Mouse (Mus musculus) heart, embryonic 15.5 days (tissue): Measurements from ENCODE around the gene Hjurp. TPM values are rescaled to one million over a fixed set of nuclear protein-coding genes. Genes with fewer than 3 reads are reported as not detected.
"Not testable (repeated sequence)": the region's sequence is repeated elsewhere in the genome, so short reads cannot be mapped to it uniquely, and the experiment has no call there.

Source experiments
- ATAC-seq: fragments of 200-750 bp; cut with Nextera tagmentation; replicated peaks from 2 replicates; pipeline ENCODE4 v1.8.0; 2017; ENCODE audit warnings: low read depth, moderate TSS enrichment; ENCODE audit not compliant: insufficient number of reproducible peaks, insufficient read depth, low FRiP score
- H3K27ac ChIP-seq: fragments of 300-500 bp; sonication (generic); 2 replicates; pipeline ENCODE4 v1.5.1; 2015; ENCODE audit warnings: mild to moderate bottlenecking, inconsistent platforms
- H3K27me3 ChIP-seq: fragments of 300-500 bp; sonication (generic); 2 replicates; pipeline ENCODE4 v1.6.1; 2015; ENCODE audit warnings: inconsistent platforms
- H3K36me3 ChIP-seq: fragments of 300-500 bp; sonication (generic); 2 replicates; pipeline ENCODE4 v1.6.1; 2015; ENCODE audit warnings: mild to moderate bottlenecking, inconsistent platforms
- H3K4me1 ChIP-seq: fragments of 300-500 bp; sonication (generic); replicated peaks from 2 replicates; pipeline ENCODE4 v1.6.1; 2015; ENCODE audit warnings: inconsistent platforms
- H3K4me2 ChIP-seq: fragments of 300-500 bp; sonication (generic); 2 replicates; pipeline ENCODE4 v1.6.1; 2015; ENCODE audit warnings: inconsistent platforms, mild to moderate bottlenecking, moderate library complexity
- H3K4me3 ChIP-seq: fragments of 300-500 bp; sonication (generic); 2 replicates; pipeline ENCODE4 v1.5.1; 2015; ENCODE audit warnings: mild to moderate bottlenecking, inconsistent platforms
- H3K9ac ChIP-seq: fragments of 300-500 bp; sonication (generic); 2 replicates; pipeline ENCODE4 v1.6.1; 2015; ENCODE audit warnings: mild to moderate bottlenecking, inconsistent platforms
- H3K9me3 ChIP-seq: fragments of 300-500 bp; sonication (generic); replicated peaks from 2 replicates; pipeline ENCODE4 v1.6.1; 2016; ENCODE audit warnings: inconsistent platforms
- WGBS: fragments of 180-500 bp; shearing (Covaris S2); methylation state at CpG from one replicate; pipeline ENCODE4 v1.1.7; 2015; ENCODE audit warnings: mixed read lengths; 5-methylcytosine and 5-hydroxymethylcytosine counted together
- polyA plus RNA-seq: library from polyadenylated mRNA; unstranded; fragments of >200 nt; fragmentation: Nextera tagmentation; extraction: Ambion mirVana; gene quantifications from 2 replicates; pipeline ENCODE4 v1.2.1, GENCODE M21; 2015

Hjurp gene
- polyA plus RNA-seq, 1 experiment from 2014 or later: 93.4 TPM

DNA sequence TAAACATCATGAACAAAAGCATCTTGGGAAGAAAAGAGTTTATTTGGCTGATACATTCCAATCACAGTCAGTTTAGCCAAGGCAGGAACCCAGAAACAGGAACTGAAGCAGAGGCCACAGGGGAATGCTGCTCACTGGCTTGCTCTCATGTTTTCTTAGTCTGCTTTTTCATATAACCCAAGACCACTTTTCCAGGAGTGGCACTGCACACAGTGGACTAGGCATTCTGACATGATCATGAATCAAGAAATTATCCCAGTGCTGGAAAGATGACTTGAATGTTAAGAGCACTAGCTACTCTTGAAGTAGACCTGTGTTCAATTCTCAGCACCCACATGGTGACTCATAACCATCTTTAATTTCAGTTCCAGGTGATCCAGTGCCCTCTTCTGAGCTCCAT is 51.7 kb downstream of the Hjurp start:
- Histone ChIP-seq H3K4me1 (no peaks in the 10 kb centered on the region), H3K9me3 (peaks cover 40% of the 10 kb centered on the region), H3K27me3 (no peaks in the 10 kb centered on the region), H3K4me3 (no peak overlapping the region), H3K27ac (no peak overlapping the region), H3K36me3 (no peaks in the 10 kb centered on the region), H3K4me2 (no peak overlapping the region), H3K9ac (no peak overlapping the region)
- ATAC-seq: no peak

DNA sequence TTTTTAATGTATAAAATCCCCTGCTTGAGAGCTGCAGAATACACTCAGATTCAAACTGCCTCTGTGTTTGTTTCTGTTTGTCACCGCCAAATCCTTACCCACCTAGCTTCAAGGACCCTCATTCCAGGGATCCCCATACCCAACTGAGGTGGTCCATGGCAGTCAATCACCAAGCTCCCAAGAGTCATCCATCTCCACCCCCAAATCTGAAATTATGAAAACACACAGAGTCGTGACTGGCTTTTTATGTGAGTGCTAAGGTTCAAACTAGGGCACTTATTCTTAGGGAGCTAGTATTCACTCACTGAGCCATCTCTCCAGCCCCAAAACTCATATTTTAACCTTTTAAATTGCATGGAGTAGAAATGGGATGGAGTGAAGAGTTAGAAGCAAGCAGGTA is 52.1 kb downstream of the Hjurp start:
- 29% methylated on average over 2 of the region's 2 CpGs for WGBS
- peaks cover 40% of the 10 kb centered on the region for H3K9me3 ChIP-seq
- H3K4me2 ChIP-seq, ATAC-seq, H3K27me3 ChIP-seq, H3K9ac ChIP-seq, H3K27ac ChIP-seq, H3K4me3 ChIP-seq, H3K36me3 ChIP-seq, H3K4me1 ChIP-seq: not testable (repeated sequence)

DNA sequence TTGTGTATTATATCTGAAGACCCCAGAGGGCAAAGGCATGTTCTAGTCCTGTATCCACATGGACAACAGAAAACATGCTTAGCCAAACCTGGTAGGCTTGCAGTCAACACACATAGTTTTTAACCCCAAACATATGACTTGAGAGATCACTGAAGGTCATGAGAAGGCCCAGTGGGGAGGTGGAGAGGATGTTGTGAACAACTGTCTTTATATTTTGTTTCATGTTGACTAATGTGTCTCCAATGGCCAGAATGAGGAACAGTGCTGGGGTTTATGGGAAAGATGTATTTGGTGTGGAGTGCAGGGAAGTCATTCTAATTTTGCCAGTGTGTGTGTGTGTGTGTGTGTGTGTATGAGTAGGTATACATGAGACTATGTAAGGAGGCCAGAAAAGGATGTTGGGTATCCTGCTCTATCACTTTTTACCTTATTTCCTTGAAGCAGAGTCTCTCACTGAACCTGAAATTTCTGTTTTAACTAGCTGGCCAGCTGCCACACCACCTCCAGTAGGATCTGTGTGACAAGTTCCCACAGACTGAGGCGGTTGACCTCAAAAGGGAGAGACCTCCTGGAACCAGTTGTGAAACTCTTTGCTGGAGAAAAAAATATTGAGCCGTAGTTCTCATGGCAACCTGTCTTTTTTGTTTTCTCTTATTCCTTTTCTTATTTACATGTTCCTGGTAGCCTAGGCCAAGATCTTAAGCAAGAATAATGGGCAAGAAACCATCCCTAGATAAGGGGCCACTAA is 53.2 kb downstream of the Hjurp start:
- H3K27ac ChIP-seq: no peak overlapping the region
- no peaks in the 10 kb centered on the region for H3K36me3 ChIP-seq
- no peak overlapping the region for H3K4me2 ChIP-seq
- no peak overlapping the region for H3K9ac ChIP-seq
- WGBS: 60% methylated on average over 2 of the region's 2 CpGs
- no peak overlapping the region for H3K4me3 ChIP-seq
- H3K4me1 ChIP-seq: no peaks in the 10 kb centered on the region
- ATAC-seq: no peak
- no peaks in the 10 kb centered on the region for H3K27me3 ChIP-seq
- peaks cover 31% of the 10 kb centered on the region for H3K9me3 ChIP-seq

DNA sequence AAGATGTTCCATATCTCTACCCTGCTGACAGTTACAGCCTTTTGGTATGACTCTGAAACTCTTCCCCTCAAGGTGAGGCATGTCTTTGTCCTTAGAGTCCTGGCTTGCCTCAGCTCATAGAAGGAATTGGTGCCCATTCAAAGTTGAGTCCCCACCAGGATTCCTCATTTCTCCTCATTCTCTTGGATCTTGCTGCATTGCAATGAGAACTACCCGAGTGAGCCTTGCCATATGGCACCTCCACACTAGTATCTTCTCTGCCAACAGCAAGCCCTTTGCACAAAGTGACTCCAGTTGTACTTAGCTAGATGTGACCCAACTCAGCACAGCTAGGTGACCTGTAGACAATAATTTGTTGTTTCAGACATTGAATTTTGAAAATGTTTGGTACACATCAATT is 53.8 kb downstream of the Hjurp start:
- WGBS: 39% methylated on average over 1 of the region's 1 CpGs

GRCm38 (mm10) chr1:88223011-88223515 is 54.4 kb downstream of the Hjurp start:
- not testable (repeated sequence) for H3K9ac ChIP-seq, H3K27me3 ChIP-seq, H3K4me2 ChIP-seq, H3K27ac ChIP-seq, ATAC-seq, H3K4me3 ChIP-seq, H3K36me3 ChIP-seq, H3K4me1 ChIP-seq
- H3K9me3 ChIP-seq: peaks cover 28% of the 10 kb centered on the region

More for the DNA sequence above, 53.8 kb downstream of the Hjurp start:
- Histone ChIP-seq H3K9me3 (peaks cover 31% of the 10 kb centered on the region), H3K4me1 (no peaks in the 10 kb centered on the region), H3K4me3 (no peak overlapping the region), H3K27ac (no peak overlapping the region), H3K27me3 (no peaks in the 10 kb centered on the region), H3K9ac (no peak overlapping the region), H3K4me2 (no peak overlapping the region), H3K36me3 (no peaks in the 10 kb centered on the region)
- no peak for ATAC-seq

DNA sequence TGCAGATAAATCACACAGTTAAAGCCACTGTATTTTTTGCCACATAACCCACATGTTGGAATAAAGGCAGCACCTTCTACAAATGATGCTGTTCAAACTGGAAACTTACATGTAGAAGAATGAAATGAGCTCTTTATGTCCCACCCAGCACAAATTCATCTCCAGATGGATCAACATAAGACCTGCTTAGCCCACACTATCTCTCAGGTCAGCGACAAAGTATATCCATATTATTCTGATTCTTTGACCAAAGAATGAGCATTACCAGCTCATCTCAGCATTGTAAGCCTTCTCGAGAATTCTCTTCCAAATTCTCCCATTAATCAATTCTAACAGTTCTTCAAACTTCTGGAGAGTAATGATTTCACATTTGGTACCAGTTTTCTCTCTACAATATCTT is 55.2 kb downstream of the Hjurp start:
- Histone ChIP-seq H3K36me3 (no peaks in the 10 kb centered on the region), H3K4me1 (no peaks in the 10 kb centered on the region), H3K4me2 (no peak overlapping the region), H3K27ac (no peak overlapping the region), H3K4me3 (no peak overlapping the region), H3K9ac (no peak overlapping the region), H3K27me3 (no peaks in the 10 kb centered on the region), H3K9me3 (peaks cover 24% of the 10 kb centered on the region)
- no peak for ATAC-seq
- WGBS: 38% methylated on average over 2 of the region's 2 CpGs

GRCm38 (mm10) chr1:88220336-88220735 is 57.1 kb downstream of the Hjurp start:
- Histone ChIP-seq H3K4me1 (no peaks in the 10 kb centered on the region), H3K9me3 (peaks cover 18% of the 10 kb centered on the region), H3K36me3 (no peaks in the 10 kb centered on the region), H3K4me2 (no peak overlapping the region), H3K27me3 (no peaks in the 10 kb centered on the region), H3K4me3 (no peak overlapping the region), H3K27ac (no peak overlapping the region), H3K9ac (no peak overlapping the region)
- ATAC-seq: no peak

DNA sequence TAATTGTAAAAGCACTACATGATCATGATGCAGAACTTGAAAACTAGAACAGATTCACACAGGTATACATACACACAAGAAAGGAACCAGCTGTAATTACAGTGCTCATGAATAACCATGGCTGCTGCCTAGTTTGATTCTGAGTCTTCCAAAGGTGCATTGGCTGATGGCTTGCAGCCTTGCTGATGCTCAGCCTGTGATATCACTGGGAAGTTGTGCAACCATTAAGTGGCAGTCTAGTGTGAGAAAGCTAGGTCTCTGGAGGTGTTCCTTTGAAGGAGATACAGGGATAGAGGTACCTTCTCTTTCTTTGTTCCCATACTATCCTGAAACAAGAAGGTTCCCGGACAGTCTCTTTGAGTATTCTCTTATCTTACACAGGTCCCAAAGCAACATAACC is 58.4 kb downstream of the Hjurp start:
- no peaks in the 10 kb centered on the region for H3K36me3 ChIP-seq
- no peak overlapping the region for H3K9ac ChIP-seq
- ATAC-seq: no peak
- WGBS: 21% methylated on average over 1 of the region's 1 CpGs
- no peaks in the 10 kb centered on the region for H3K4me1 ChIP-seq
- H3K27ac ChIP-seq: no peak overlapping the region
- no peaks in the 10 kb centered on the region for H3K27me3 ChIP-seq
- no peak overlapping the region for H3K4me3 ChIP-seq
- H3K9me3 ChIP-seq: peaks cover 28% of the 10 kb centered on the region
- H3K4me2 ChIP-seq: no peak overlapping the region

DNA sequence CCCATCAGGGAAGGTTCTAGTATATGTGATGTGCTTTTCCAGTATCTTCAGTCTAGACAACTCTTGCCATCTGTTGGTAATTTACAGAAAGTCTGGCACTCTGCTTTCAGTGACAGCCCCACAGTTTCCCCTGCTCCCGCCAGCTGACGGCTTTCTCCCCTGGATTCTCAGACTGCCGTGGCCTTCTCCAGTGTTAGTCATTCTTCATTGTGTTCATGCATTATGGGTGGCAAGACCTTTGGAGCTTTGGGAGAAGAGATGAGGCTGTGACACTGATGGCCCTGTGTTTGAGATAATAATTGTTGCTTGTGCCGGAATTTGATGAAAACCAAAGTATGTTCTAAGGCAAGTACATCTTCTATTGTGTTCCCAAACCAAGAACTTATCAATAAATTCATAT is 58.8 kb downstream of the Hjurp start:
- Histone ChIP-seq H3K36me3 (no peaks in the 10 kb centered on the region), H3K4me1 (no peaks in the 10 kb centered on the region), H3K4me3 (no peak overlapping the region), H3K4me2 (no peak overlapping the region), H3K9ac (no peak overlapping the region), H3K27ac (no peak overlapping the region), H3K9me3 (peaks cover 32% of the 10 kb centered on the region), H3K27me3 (no peaks in the 10 kb centered on the region)
- WGBS: 43% methylated on average over 4 of the region's 4 CpGs
- no peak for ATAC-seq

DNA sequence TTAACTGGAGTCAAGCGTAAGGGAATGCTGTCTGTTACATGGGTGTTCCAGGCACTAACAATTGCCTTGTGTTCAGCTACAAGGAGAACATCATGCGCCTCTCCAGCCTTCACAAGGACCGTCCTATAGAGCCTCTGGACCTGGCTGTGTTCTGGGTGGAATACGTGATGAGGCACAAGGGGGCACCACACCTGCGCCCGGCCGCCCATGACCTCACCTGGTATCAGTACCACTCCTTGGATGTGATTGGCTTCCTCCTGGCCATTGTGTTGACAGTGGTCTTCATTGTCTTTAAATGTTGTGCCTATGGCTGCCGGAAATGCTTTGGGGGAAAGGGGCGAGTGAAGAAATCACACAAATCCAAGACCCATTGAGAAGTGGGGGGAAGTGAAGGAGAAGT is 59.4 kb downstream of the Hjurp start:
- no peak overlapping the region for H3K27ac ChIP-seq
- no peaks in the 10 kb centered on the region for H3K27me3 ChIP-seq
- no peaks in the 10 kb centered on the region for H3K4me1 ChIP-seq
- no peak overlapping the region for H3K4me2 ChIP-seq
- no peak overlapping the region for H3K4me3 ChIP-seq
- H3K9me3 ChIP-seq: peaks cover 38% of the 10 kb centered on the region
- no peak for ATAC-seq
- H3K36me3 ChIP-seq: no peaks in the 10 kb centered on the region
- WGBS: 69% methylated on average over 9 of the region's 9 CpGs
- no peak overlapping the region for H3K9ac ChIP-seq

GRCm38 (mm10) chr1:88217576-88217975 is 59.9 kb downstream of the Hjurp start:
- WGBS: 36% methylated on average over 3 of the region's 3 CpGs
- no peaks in the 10 kb centered on the region for H3K4me1 ChIP-seq
- peaks cover 43% of the 10 kb centered on the region for H3K9me3 ChIP-seq
- no peak for ATAC-seq
- no peak overlapping the region for H3K4me3 ChIP-seq
- H3K4me2 ChIP-seq: no peak overlapping the region
- no peaks in the 10 kb centered on the region for H3K27me3 ChIP-seq
- H3K9ac ChIP-seq: no peak overlapping the region
- no peaks in the 10 kb centered on the region for H3K36me3 ChIP-seq
- H3K27ac ChIP-seq: no peak overlapping the region

GRCm38 (mm10) chr1:88217144-88217543 is 60.3 kb downstream of the Hjurp start:
- H3K4me2 ChIP-seq: no peak overlapping the region
- H3K27me3 ChIP-seq: no peaks in the 10 kb centered on the region
- ATAC-seq: no peak
- peaks cover 47% of the 10 kb centered on the region for H3K9me3 ChIP-seq
- no peaks in the 10 kb centered on the region for H3K36me3 ChIP-seq
- H3K9ac ChIP-seq: no peak overlapping the region
- H3K4me1 ChIP-seq: no peaks in the 10 kb centered on the region
- 50% methylated on average over 2 of the region's 2 CpGs for WGBS
- H3K4me3 ChIP-seq: no peak overlapping the region
- H3K27ac ChIP-seq: no peak overlapping the region
